Mouse (Mus musculus) ES-Bruce4 (cell line): ENCODE data around the gene Zfp697.

Experiments used
- CTCF ChIP-seq: IDR thresholded peaks from one replicate; pipeline ENCODE4 v1.8.1; 2011; ENCODE audit warnings: low read depth, low read length
- EP300 ChIP-seq: IDR thresholded peaks from 2 replicates; pipeline ENCODE4 v1.6.1; 2011; ENCODE audit warnings: low read depth, low read length; ENCODE audit not compliant: insufficient read depth
- POLR2A ChIP-seq: IDR thresholded peaks from one replicate; pipeline ENCODE4 v1.8.1; 2011; ENCODE audit warnings: low read length; ENCODE audit not compliant: insufficient read depth

- TF ChIP-seq CTCF, result no peak
- TF ChIP-seq EP300, result no peak
- no peak for TF ChIP-seq POLR2A
Observed at GRCm38 (mm10) chr3:98381677-98382245, 500 bp upstream of the Zfp697 start.
